27 mouse cellular contexts compared by ENCODE assay signal in the genomic region with DNA sequence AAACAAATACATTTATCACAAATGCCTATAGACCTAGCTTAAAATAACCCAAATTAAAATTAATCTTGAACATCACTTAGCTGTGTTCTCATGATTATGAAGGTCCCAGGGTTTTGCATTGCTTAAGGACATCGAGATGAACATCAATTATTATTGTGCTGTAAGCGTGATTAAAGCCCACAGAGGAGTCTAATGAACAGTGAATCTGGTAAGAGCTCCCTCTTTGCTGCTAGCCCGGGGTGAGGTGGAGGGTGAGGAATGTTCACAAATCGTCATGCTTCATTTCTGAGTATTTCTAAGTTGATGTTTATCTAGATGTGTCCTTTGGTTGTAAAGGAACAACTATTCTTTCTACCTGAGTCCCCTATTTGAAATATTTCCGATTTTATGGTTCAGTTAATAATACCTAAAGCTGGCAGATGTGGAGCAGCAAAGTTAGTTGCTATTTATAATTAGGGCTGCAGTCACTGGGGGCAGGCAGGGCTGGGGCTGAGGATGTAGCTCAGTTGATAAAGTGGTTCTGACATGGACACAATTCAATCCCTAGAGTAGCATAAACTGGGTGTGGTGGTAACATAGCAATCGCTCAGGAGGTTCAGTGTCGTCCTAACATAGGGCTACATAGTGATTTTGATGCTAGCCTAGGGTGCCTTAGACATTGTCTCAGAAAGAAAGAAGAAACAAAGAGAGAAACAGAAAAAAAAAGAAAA.
"Had no signal": no experiment of that assay in that cellular context is flagged by ENCODE, and none has a peak within 500 bp of the region (broad histone marks: within the 10 kb centered on the region; RNA-seq: fewer than 3 reads in every experiment).

No protein-coding gene starts in this region.

- H3K9me3 ChIP-seq: heart, embryonic 10.5 days; heart, embryonic 12.5 days; hindbrain, embryonic 10.5 days; hindbrain, embryonic 12.5 days; intestine, embryonic 15.5 days; limb, embryonic 13.5 days; limb, embryonic 15.5 days; liver, embryonic 12.5 days had no signal

- H3K27ac ChIP-seq: gastrocnemius, adult 2 months; heart, adult 2 months; heart, embryonic 10.5 days; hindbrain, embryonic 10.5 days; hindbrain, embryonic 12.5 days; hindbrain, embryonic 14.5 days; intestine, embryonic 15.5 days; layer of hippocampus, adult 2 months; limb, embryonic 13.5 days; limb, embryonic 15.5 days; liver, embryonic 12.5 days; liver, embryonic 14.5 days had no signal

- H3K4me2 ChIP-seq: heart, embryonic 12.5 days; hindbrain, embryonic 12.5 days; hindbrain, embryonic 14.5 days; intestine, embryonic 15.5 days; limb, embryonic 13.5 days; limb, embryonic 15.5 days; liver, embryonic 12.5 days had no signal

- H3K36me3 ChIP-seq: hindbrain, embryonic 12.5 days; intestine, embryonic 15.5 days; limb, embryonic 13.5 days; limb, embryonic 15.5 days had no signal

- H3K27me3 ChIP-seq: heart, embryonic 12.5 days; hindbrain, embryonic 12.5 days; intestine, embryonic 15.5 days; limb, embryonic 13.5 days; limb, embryonic 15.5 days; liver, embryonic 12.5 days had no signal

- ATAC-seq: hindbrain, embryonic 16.5 days; inflammation-experienced regulatory T-cells, adult 6 months; intestine, embryonic 15.5 days; intestine, postnatal 0 days; liver, embryonic 12.5 days had no signal

- DNase-seq: gastrocnemius, adult 2 months; gastrocnemius, postnatal 10 days; gastrocnemius, postnatal 25 days; heart, adult 2 months; heart, postnatal 10 days; heart, postnatal 4 days; kidney, adult 18-20 months; kidney, adult 8-10 months; kidney, postnatal 10 days; kidney, postnatal 25 days; kidney, postnatal 4 days; layer of hippocampus, postnatal 36 days; left cerebral cortex, postnatal 4 days had no signal

- H3K4me3 ChIP-seq: gastrocnemius, adult 2 months; heart, adult 2 months; heart, embryonic 10.5 days; heart, embryonic 12.5 days; hindbrain, embryonic 10.5 days; hindbrain, embryonic 12.5 days; intestine, embryonic 15.5 days; layer of hippocampus, adult 2 months; limb, embryonic 13.5 days; limb, embryonic 15.5 days; liver, embryonic 12.5 days had no signal

- H3K4me1 ChIP-seq: heart, embryonic 10.5 days; hindbrain, embryonic 10.5 days; hindbrain, embryonic 12.5 days; intestine, embryonic 15.5 days; limb, embryonic 15.5 days; liver, embryonic 12.5 days had no signal

- H3K9ac ChIP-seq: heart, embryonic 12.5 days; hindbrain, embryonic 12.5 days; hindbrain, embryonic 14.5 days; intestine, embryonic 15.5 days; limb, embryonic 13.5 days; limb, embryonic 15.5 days; liver, embryonic 12.5 days; liver, embryonic 14.5 days had no signal
